Comparison of ENCODE assay signal across 8 mouse cellular contexts in the genomic region with DNA sequence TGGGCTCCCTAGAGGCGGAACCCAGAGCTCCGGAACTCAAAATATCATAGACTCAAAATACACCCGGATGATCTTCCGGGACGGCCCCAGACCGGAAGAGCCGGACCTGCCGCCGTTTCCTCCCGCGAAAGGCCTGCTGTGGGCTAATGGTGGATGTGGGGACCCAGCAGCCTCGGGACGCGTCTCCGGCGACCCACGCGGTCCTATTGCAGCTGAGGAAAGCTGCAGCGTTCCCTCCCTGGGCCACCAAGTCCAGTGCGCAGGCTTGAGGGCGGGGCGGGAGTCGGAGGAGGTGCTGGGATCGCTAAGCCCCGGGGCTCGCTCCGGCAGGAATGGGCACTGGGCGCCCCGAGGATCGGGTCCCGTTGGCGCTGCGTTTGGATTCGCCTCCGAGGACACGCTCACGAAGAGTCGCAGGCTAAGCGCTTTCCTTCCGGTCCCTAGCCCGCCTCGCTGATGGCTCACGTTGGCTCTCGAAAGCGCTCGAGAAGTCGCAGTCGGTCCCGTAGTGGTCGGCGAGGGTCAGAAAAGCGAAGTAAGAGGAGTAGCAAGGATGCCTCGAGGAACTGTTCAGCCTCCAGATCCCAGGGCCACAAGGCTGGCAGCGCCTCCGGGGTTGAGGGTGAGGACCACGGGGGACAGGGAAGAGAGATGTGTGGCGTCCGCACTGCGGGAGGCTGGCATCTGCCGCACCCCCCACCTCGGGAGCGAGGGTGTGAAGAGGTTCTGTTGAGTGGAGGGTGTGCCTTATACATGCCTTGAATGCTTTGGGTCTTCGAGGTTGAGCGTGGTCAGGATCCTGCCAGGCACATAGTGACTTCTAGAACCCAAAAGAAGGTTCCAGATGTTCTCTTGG. TPM values are rescaled to one million over a fixed set of nuclear protein-coding genes. Genes with fewer than 3 reads are reported as not detected.
DNase-seq lines count a peak whose midpoint lies in the region; ATAC-seq lines count a peak whose summit lies in the region.

Gene Arl6ip4, plus strand, starts transcription at position 100 of the 856 bp plus-strand sequence.

- peak within 1 kb of the TSS; percentile 94 for H3K4me2 ChIP-seq in embryonic facial prominence, embryonic 13.5 days

- H3K27me3 ChIP-seq in embryonic facial prominence, embryonic 13.5 days = no peaks in the 10 kb centered on the region

- H3K4me1 ChIP-seq in embryonic facial prominence, embryonic 13.5 days = peaks cover 43% of the 10 kb centered on the region

- peaks cover 39% of the 10 kb centered on the region for H3K36me3 ChIP-seq in embryonic facial prominence, embryonic 13.5 days

- no peak for ATAC-seq in embryonic facial prominence, embryonic 13.5 days (ENCODE audit: insufficient number of reproducible peaks, insufficient read depth, low FRiP score, low TSS enrichment, low read depth)
- 0 out of 2 replicates have a peak, but pooled peaks have one; percentile 21 for ATAC-seq in monocyte, adult 5-6 weeks (replicated peaks; ENCODE audit: insufficient number of reproducible peaks, low FRiP score, low TSS enrichment, poor library complexity, severe bottlenecking)

- H3K9ac ChIP-seq in embryonic facial prominence, embryonic 13.5 days = peak within 1 kb of the TSS; percentile 94

- 2% methylated on average over 64 of the region's 64 CpGs for WGBS in embryonic facial prominence, embryonic 13.5 days

- H3K9me3 ChIP-seq in embryonic facial prominence, embryonic 13.5 days = no peaks in the 10 kb centered on the region

- peak; percentile 85 for DNase-seq in 416B (ENCODE audit: low read depth)
- peak; percentile 86 for DNase-seq in adrenal gland, postnatal 14 days
- DNase-seq in heart, adult 8-10 months (ENCODE audit: low spot score) = peak; percentile 72
- DNase-seq in kidney, adult 9 months = peak; percentile 73
- DNase-seq in liver = peak; percentile 75
- peak; percentile 61 to 69 for DNase-seq in spleen, postnatal 36 days (ENCODE audit: low spot score in 2 of 2)

- H3K4me3 ChIP-seq in embryonic facial prominence, embryonic 13.5 days = peak within 1 kb of the TSS; percentile 96

- peak within 1 kb of the TSS; percentile 86 for H3K27ac ChIP-seq in embryonic facial prominence, embryonic 13.5 days

RNA-seq across cellular contexts. Expression of gene Arl6ip4, which starts in this region (rescaled TPM):
- total RNA-seq in adrenal gland, postnatal 14 days (2021) = 48.5 and 64.0 TPM in 2 replicates
- 113 and 122 TPM in 2 replicates for polyA plus RNA-seq in embryonic facial prominence, embryonic 13.5 days (2015; fragmentation: Nextera tagmentation; extraction: Ambion mirVana)
- total RNA-seq in heart, adult 8-10 months (2022) = 10 to 100 TPM; 34.8 to 38.4 (median 37.4) TPM
- total RNA-seq in monocyte, adult 5-6 weeks (2017) = 53.4 to 79.6 TPM (median 61.8 TPM) in 3 replicates
